Mouse (Mus musculus) limb, embryonic 11.5 days (tissue): ENCODE results near the gene Sidt1. TPM values are rescaled to one million over a fixed set of nuclear protein-coding genes. Genes with fewer than 3 reads are reported as not detected.
"Not testable (repeated sequence)": the region's sequence is repeated elsewhere in the genome, so short reads cannot be mapped to it uniquely, and the experiment has no call there.

ENCODE experiments used
- ATAC-seq: fragments of 200-750 bp; cut with Nextera tagmentation; 2 replicates; pipeline ENCODE4 v1.8.0; 2017; ENCODE audit warnings: low read depth; ENCODE audit not compliant: insufficient number of reproducible peaks, low FRiP score, low TSS enrichment
- DNase-seq: peaks from one replicate; pipeline ENCODE4 v3.0.0-alpha.2; 2015; ENCODE audit warnings: low spot score
- H3K27ac ChIP-seq: fragments of 300-500 bp; sonication (generic); replicated peaks from 2 replicates; pipeline ENCODE4 v1.5.1; 2014; ENCODE audit warnings: low read depth, mild to moderate bottlenecking, low read length
- H3K27me3 ChIP-seq: fragments of 300-500 bp; sonication (generic); 2 replicates; pipeline ENCODE4 v1.6.1; 2014; ENCODE audit warnings: mild to moderate bottlenecking, low read length, mixed read lengths; ENCODE audit not compliant: control insufficient read depth, insufficient read depth
- H3K36me3 ChIP-seq: fragments of 300-500 bp; sonication (generic); 2 replicates; pipeline ENCODE4 v1.6.1; 2014; ENCODE audit warnings: mild to moderate bottlenecking, low read length, moderate library complexity, mixed read lengths; ENCODE audit not compliant: control insufficient read depth, insufficient read depth
- H3K4me1 ChIP-seq: fragments of 300-500 bp; sonication (generic); 2 replicates; pipeline ENCODE4 v1.6.1; 2014; ENCODE audit warnings: low read length, mixed read lengths; ENCODE audit not compliant: control insufficient read depth, insufficient read depth
- H3K4me2 ChIP-seq: fragments of 300-500 bp; sonication (generic); 2 replicates; pipeline ENCODE4 v1.6.1; 2014; ENCODE audit warnings: low read depth, mild to moderate bottlenecking, moderate library complexity; ENCODE audit not compliant: severe bottlenecking
- H3K4me3 ChIP-seq: fragments of 300-500 bp; sonication (generic); 2 replicates; pipeline ENCODE4 v1.5.1; 2014; ENCODE audit warnings: low read depth, low read length
- H3K9ac ChIP-seq: fragments of 300-500 bp; sonication (generic); 2 replicates; pipeline ENCODE4 v1.6.1; 2014; ENCODE audit warnings: mild to moderate bottlenecking, low read length
- H3K9me3 ChIP-seq: fragments of 300-500 bp; sonication (generic); 2 replicates; pipeline ENCODE4 v1.6.1; 2016; ENCODE audit warnings: low read length; ENCODE audit not compliant: control insufficient read depth
- WGBS: fragments of 180-500 bp; shearing (Covaris S2); extraction: QIAGEN DNeasy Blood & Tissue Kit; methylation state at CpG from one replicate; pipeline ENCODE4 v1.1.7; 2014; 5-methylcytosine and 5-hydroxymethylcytosine counted together
- polyA plus RNA-seq: library from polyadenylated mRNA; unstranded; fragments of >200 nt; fragmentation: Nextera tagmentation; extraction: Ambion mirVana; gene quantifications from 2 replicates; pipeline ENCODE4 v1.2.1, GENCODE M21; 2014

Sidt1 gene
- polyA plus RNA-seq, 1 experiment from 2014 or later: 0.11 TPM

DNA sequence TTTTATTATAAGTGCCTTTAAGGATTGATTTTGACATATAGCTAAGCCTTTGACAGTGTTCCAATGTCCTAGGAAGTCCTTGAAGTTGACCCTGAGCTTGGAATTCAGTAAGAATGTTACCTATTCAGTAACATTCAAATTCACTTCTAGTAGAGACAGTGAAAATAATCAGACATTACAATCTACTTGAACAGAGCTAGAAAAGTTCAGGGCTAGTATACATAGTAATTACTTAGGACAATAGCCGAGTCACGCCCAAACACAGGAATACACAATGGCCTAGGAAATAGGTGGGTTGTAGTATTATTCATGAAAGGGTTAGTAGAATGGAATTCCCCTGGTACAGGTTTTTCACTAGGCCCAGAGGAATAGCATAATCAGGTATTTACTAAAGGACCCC, 40.3 kb downstream of the Sidt1 start:
- not testable (repeated sequence) for DNase-seq, H3K4me3 ChIP-seq, ATAC-seq, H3K27ac ChIP-seq, H3K4me2 ChIP-seq, H3K9me3 ChIP-seq, H3K4me1 ChIP-seq, H3K9ac ChIP-seq, H3K36me3 ChIP-seq, H3K27me3 ChIP-seq
- 85% methylated on average over 2 of the region's 2 CpGs for WGBS

DNA sequence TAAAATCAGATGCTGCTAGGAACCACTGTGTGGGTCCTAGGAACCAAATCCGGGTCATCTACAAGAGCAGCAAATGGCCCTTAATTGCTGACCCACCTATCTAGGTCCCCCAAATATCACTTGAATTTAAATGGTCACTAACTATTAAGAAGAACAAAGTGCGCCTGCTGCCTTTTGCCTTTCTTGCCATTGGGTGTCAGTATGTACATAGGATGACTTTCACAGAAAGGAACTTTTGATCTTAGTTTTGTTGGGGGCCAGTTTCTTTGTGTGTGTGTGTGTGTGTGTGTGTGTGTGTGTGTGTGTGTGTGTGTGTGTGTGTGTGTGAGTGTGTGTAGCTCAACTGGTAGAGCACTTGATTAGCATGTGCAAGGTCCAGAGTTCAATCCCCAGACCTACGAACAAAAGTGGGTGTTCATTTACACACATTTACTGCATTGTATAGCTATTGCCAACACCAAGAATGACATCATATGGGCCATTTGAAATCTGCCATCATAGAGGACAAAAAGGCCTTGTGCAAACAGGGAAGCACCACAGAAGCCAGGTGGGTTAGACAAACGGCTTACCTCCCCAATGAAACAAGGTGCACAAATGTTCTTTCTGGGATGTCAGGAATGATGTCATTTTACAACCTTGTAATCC, 43.9 kb downstream of the Sidt1 start:
- no peak overlapping the region for H3K27ac ChIP-seq
- no peaks in the 10 kb centered on the region for H3K9me3 ChIP-seq
- H3K4me1 ChIP-seq: no peaks in the 10 kb centered on the region
- H3K27me3 ChIP-seq: no peaks in the 10 kb centered on the region
- H3K9ac ChIP-seq: no peak overlapping the region
- no peak overlapping the region for H3K4me3 ChIP-seq
- H3K36me3 ChIP-seq: no peaks in the 10 kb centered on the region
- no peak overlapping the region for H3K4me2 ChIP-seq
- WGBS: 66% methylated on average over 4 of the region's 4 CpGs
- DNase-seq: no peak
- no peak for ATAC-seq

DNA sequence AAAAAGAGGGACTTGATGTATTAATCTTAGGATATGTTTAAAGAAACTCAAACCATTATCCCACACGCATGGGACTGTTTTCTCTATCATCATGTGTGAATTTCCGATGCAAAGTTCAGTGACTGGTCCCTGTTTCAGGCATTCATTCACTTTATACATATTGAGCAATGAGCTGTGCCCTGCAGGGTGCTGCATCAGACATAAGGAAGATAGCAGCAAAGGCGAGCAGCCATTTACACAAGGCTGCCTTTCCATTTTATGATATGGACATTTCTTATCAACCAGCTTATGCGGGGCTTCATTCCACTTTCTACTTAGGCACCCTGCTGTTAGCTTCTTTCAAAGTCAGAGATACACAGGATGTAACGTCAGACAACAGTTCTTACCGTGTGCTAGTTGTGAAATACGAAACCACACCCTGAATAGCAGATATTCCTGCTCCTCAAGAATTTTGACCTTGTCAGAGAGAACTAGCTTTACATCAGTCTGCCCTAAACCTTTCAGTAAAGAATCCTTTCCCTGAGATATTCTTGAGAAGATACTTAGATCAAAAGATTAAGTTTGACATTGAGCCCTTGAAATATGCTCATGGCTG, 45.5 kb downstream of the Sidt1 start:
- H3K4me2 ChIP-seq: no peak overlapping the region
- H3K9me3 ChIP-seq: no peaks in the 10 kb centered on the region
- no peak overlapping the region for H3K9ac ChIP-seq
- no peaks in the 10 kb centered on the region for H3K27me3 ChIP-seq
- WGBS: 61% methylated on average over 7 of the region's 7 CpGs
- no peak for DNase-seq
- no peak for ATAC-seq
- H3K4me1 ChIP-seq: no peaks in the 10 kb centered on the region
- no peaks in the 10 kb centered on the region for H3K36me3 ChIP-seq
- no peak overlapping the region for H3K4me3 ChIP-seq
- no peak overlapping the region for H3K27ac ChIP-seq

DNA sequence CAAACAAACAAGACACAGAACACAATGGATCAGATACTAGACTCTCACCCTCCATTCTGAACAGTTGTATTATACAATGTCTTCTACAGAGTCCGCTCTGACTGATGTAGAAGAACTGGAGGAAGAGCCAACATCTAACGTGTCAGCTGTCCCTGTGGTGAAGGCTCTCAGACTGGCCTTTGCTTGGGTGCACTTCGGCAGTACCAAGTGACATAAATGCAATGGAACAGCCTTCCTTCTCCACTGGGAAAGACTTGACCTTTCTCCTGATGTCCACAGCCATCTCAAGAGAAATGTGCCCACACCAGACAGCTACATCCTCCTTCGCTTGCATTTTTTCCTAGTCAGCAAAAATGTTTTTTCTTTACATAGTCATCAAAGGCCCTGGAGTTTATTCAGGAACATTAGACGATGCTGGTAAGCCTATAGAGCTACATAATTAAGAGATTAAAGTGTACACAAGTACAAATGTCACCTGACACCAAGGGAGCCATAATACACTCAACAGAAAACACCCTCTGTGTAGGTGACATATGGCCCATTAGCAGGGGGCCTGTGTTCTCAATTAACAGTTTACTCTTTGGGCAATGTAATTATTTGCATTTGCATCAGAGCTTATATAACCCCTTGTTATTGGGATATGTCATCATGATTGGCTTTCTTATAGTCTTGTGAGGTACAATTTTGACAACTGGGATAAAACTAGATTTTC, 50.2 kb downstream of the Sidt1 start:
- H3K27ac ChIP-seq: no peak overlapping the region
- H3K4me1 ChIP-seq: no peaks in the 10 kb centered on the region
- ATAC-seq (no peak), DNase-seq (no peak)
- H3K9ac ChIP-seq: no peak overlapping the region
- no peak overlapping the region for H3K4me3 ChIP-seq
- no peaks in the 10 kb centered on the region for H3K27me3 ChIP-seq
- H3K4me2 ChIP-seq: no peak overlapping the region
- WGBS: 81% methylated on average over 5 of the region's 5 CpGs
- H3K9me3 ChIP-seq: no peaks in the 10 kb centered on the region
- no peaks in the 10 kb centered on the region for H3K36me3 ChIP-seq

DNA sequence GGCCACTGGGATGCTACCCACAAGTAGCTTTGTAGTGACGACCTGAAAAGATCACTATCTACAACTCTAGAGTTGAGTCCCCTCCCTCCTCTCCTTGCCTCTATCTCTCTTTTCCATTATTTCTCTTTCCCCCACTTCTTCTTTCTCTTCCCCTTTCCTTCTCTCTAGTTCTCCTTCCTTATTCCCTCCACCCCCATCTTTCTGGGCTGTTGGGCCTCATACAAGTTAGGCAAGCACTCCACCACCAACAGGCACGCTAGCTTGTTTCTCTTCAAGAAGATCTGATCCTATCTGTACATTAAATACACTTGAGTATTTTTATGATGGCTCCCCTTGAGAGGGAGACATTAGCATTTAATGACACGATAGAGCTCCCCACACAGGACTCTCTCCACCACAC, 51.0 kb downstream of the Sidt1 start:
- no peak for DNase-seq
- no peak overlapping the region for H3K4me2 ChIP-seq
- H3K27ac ChIP-seq: no peak overlapping the region
- no peaks in the 10 kb centered on the region for H3K4me1 ChIP-seq
- no peak overlapping the region for H3K4me3 ChIP-seq
- ATAC-seq: no peak
- no peaks in the 10 kb centered on the region for H3K27me3 ChIP-seq
- WGBS: 69% methylated on average over 3 of the region's 3 CpGs
- H3K36me3 ChIP-seq: no peaks in the 10 kb centered on the region
- no peak overlapping the region for H3K9ac ChIP-seq
- H3K9me3 ChIP-seq: no peaks in the 10 kb centered on the region

DNA sequence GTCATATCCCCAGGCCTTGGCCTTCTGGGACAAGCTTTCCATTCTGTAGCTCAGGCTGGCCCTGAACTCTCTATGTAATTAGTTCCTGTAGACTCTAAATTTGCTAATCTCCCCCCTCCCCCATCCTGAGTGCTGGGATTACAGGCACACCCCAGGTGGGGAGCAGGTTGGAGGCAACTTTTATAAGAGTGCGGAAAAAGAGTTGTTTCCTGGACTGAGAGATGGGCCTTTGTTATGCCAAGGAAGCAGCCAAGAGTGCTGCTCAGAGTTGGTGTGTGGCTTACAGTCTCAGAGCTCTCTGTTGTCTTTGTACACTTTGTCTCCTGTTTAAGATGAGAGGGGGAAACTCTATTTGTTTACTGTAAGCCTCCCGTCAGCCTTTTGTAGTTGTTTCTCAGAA, 52.2 kb downstream of the Sidt1 start:
- Histone ChIP-seq H3K9me3 (no peaks in the 10 kb centered on the region), H3K4me2 (no peak overlapping the region), H3K36me3 (no peaks in the 10 kb centered on the region)

DNA sequence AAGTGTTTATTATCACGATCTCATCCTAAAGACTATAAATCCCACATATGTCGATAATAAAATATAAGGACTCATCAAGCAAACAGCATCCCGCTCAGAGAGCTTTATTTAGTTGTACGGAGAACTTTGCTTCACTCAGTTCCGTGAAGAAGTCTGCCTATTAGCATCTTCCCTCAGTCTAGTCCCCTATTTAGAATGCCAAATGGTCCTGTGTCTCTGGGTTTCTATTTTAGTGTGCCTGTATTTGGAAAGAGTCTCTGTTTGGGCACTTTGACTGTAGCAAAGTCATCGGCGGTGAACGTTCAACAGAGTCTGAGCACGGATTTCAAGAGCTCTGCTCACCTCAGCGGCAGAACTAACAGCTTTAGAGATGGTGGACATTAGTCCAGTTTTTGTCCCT, 55.8 kb downstream of the Sidt1 start:
- WGBS: 91% methylated on average over 10 of the region's 10 CpGs
- Histone ChIP-seq H3K4me2 (no peak overlapping the region), H3K36me3 (no peaks in the 10 kb centered on the region), H3K4me1 (no peaks in the 10 kb centered on the region), H3K9ac (no peak overlapping the region), H3K27me3 (no peaks in the 10 kb centered on the region), H3K9me3 (no peaks in the 10 kb centered on the region), H3K4me3 (no peak overlapping the region), H3K27ac (no peak overlapping the region)
- no peak for DNase-seq
- no peak for ATAC-seq

More for the DNA sequence above, 52.2 kb downstream of the Sidt1 start:
- no peak overlapping the region for H3K27ac ChIP-seq
- H3K4me1 ChIP-seq: no peaks in the 10 kb centered on the region
- WGBS: 74% methylated on average over 2 of the region's 2 CpGs
- ATAC-seq (no peak), DNase-seq (no peak)
- no peaks in the 10 kb centered on the region for H3K27me3 ChIP-seq
- no peak overlapping the region for H3K9ac ChIP-seq
- H3K4me3 ChIP-seq: no peak overlapping the region

DNA sequence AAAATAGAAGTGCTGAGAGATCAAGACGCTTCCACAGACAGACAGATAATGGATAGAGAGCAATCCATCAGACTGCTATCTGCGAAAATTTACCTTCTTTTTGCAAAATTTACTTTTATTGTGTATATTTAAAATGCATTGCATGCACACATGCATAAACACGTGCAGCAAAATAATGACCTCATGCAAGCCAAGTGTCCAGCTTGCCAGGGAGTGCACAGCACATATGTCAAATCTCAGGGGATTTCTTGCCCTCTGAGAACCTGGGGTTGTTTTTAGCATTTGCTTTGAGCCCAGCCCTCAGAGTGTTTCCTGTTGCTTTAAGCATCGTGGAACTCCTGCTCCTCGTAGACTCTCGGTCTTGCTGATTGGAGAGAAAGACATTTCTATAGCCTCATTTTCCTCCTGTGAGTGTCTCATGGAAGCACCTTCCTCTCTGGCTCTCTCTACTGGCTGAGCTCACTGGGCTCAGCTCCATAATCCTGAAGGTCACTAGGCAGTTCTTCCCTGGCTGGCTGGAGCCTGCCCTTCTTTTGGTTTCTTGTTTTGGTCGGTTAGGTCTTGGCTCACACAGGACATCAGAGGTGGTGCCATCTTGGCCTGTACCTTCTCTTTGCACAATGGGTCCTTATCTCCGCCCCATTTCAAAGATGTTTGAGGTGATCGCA, 61.5 kb downstream of the Sidt1 start:
- Histone ChIP-seq H3K9ac (no peak overlapping the region), H3K4me1 (no peaks in the 10 kb centered on the region), H3K4me3 (no peak overlapping the region), H3K4me2 (no peak overlapping the region), H3K36me3 (no peaks in the 10 kb centered on the region), H3K9me3 (no peaks in the 10 kb centered on the region), H3K27ac (no peak overlapping the region), H3K27me3 (no peaks in the 10 kb centered on the region)
- WGBS: 83% methylated on average over 9 of the region's 9 CpGs
- ATAC-seq (no peak), DNase-seq (no peak)
